Mouse (Mus musculus) embryonic fibroblast, embryonic 13.5 days (primary cell): ENCODE data around the gene Aldh1a2. TPM values are rescaled to one million over a fixed set of nuclear protein-coding genes. Genes with fewer than 3 reads are reported as not detected.

Experiments
- H3K27ac ChIP-seq: 2 replicates; pipeline ENCODE4 v1.5.1; 2012; ENCODE audit warnings: low read length, control low read depth, inconsistent platforms; ENCODE audit not compliant: insufficient read depth
- H3K4me1 ChIP-seq: 2 replicates; pipeline ENCODE4 v1.6.1; 2011; ENCODE audit warnings: low read length; ENCODE audit not compliant: control insufficient read depth, insufficient read depth
- H3K4me3 ChIP-seq: 2 replicates; pipeline ENCODE4 v1.5.1; 2011; ENCODE audit warnings: mild to moderate bottlenecking, control low read depth, low read length; ENCODE audit not compliant: insufficient read depth
- CTCF ChIP-seq: IDR thresholded peaks from 2 replicates; pipeline ENCODE4 v1.5.1; 2011; ENCODE audit warnings: mild to moderate bottlenecking, control low read depth, low read length, moderate library complexity, borderline replicate concordance; ENCODE audit not compliant: insufficient read depth
- POLR2A ChIP-seq: IDR thresholded peaks from 2 replicates; pipeline ENCODE4 v1.6.1; 2011; ENCODE audit warnings: low read depth, mild to moderate bottlenecking, control low read depth, low read length, moderate library complexity
- polyA plus RNA-seq: library from polyadenylated mRNA; stranded (reverse); fragments of >200 nt; gene quantifications from 2 replicates; pipeline ENCODE4 v1.2.4, GENCODE M21; 2011; ENCODE audit warnings: low read depth; ENCODE audit not compliant: missing spikeins, insufficient read length

The Aldh1a2 gene
- polyA plus RNA-seq, 1 experiment: 4.0 TPM

- no peak for TF ChIP-seq POLR2A
- TF ChIP-seq CTCF: no peak
- no peak overlapping the region for H3K4me3 ChIP-seq
- no peaks in the 10 kb centered on the region for H3K4me1 ChIP-seq
- H3K27ac ChIP-seq: no peak overlapping the region
Observed at GRCm38 (mm10) chr9:71179964-71180700, 35.5 kb upstream of the Aldh1a2 start.

DNA sequence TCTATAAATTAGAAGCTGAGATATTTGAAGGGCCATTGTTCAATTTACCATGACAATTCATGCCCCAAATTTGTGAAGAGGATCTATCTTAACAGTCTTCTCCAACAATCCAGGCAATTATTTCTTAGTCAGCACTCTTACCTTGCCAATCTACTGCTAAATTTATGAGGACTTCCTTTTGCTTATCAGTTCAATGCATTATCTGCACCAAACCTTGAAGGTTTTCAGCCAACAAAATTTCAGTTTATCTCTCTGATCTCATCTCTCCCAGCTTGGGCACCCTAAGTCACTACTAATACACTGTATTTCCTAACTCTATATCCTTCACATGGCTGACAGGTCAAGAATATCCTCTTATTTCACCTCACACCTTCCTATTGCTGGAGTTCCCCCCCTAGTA lies 30.3 kb upstream of the Aldh1a2 start:
- Histone ChIP-seq H3K4me1 (no peaks in the 10 kb centered on the region), H3K27ac (no peak overlapping the region), H3K4me3 (no peak overlapping the region)
- no peak for TF ChIP-seq CTCF
- TF ChIP-seq POLR2A: no peak

- H3K4me3 ChIP-seq: no peak overlapping the region
- H3K4me1 ChIP-seq: no peaks in the 10 kb centered on the region
- no peak for TF ChIP-seq CTCF
- TF ChIP-seq POLR2A: no peak
- H3K27ac ChIP-seq: no peak overlapping the region
Observed at GRCm38 (mm10) chr9:71185823-71186222, 29.8 kb upstream of the Aldh1a2 start.

DNA sequence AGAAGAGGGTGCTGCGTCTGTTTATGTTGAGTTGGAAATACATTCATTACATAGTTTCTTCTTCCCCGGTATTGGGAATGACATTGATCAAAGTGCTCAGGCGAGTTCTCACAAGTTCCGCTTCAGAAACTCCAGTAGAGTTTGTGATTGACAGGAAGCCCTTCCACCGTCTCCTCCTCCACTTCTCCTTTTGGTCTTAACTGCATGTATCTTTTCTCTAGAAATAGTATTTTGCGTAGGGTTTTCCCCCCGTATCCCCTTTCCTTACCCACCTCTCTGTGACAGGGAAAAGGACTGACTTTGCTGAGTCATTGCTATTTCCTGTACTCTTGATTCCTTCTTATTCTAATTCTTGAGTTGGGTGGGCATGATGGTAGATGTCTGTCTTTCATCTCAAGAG lies 28.2 kb upstream of the Aldh1a2 start:
- no peaks in the 10 kb centered on the region for H3K4me1 ChIP-seq
- no peak overlapping the region for H3K27ac ChIP-seq
- H3K4me3 ChIP-seq: no peak overlapping the region
- TF ChIP-seq POLR2A: no peak
- TF ChIP-seq CTCF: no peak

DNA sequence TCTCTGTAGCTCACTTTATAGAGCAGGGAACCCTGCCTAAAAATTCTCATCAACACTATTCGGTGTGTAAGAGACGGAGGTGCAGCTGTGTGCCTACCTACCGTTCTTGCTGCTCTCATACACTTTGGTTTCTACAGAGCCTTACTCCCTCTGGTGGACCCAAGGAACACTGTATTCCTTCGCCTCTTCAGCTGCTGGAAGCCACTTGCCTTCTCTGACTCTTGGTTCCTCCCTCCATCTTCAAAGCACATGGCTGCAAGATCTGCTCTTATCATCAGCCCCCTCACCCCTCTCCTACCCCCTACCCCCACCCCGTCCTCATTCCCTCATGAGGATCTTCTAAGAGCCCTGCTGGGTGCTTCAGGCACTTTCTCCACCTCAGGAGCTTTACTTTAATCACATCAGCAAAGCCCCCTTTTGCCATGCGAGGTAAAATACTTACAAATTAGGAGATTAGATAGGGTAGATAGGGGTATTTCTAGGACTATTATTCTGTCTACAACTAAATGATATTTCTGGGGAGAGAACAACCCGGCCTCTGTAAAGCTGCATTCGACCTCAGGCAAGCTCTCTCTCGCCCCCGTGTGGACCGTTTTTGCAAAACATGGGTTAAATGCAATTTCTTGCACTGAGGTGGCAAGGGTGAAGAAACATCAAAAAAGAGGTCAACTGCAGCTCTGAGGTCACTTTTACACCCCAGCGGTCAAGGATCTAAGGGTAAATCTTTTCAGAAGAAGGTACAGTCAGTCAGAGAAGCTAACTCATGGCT lies 26.8 kb upstream of the Aldh1a2 start:
- Histone ChIP-seq H3K4me1 (no peaks in the 10 kb centered on the region), H3K27ac (no peak overlapping the region), H3K4me3 (no peak overlapping the region)
- TF ChIP-seq POLR2A (no peak), CTCF (peak; percentile 54; the same call in 1 of the 2 replicates)

GRCm38 (mm10) chr9:71198826-71199225 lies 16.8 kb upstream of the Aldh1a2 start:
- TF ChIP-seq CTCF: no peak
- no peak for TF ChIP-seq POLR2A
- no peaks in the 10 kb centered on the region for H3K4me1 ChIP-seq
- no peak overlapping the region for H3K27ac ChIP-seq
- H3K4me3 ChIP-seq: no peak overlapping the region

- H3K4me3 ChIP-seq: no peak overlapping the region
- H3K4me1 ChIP-seq: no peaks in the 10 kb centered on the region
- TF ChIP-seq POLR2A (no peak), CTCF (no peak)
- H3K27ac ChIP-seq: no peak overlapping the region
Observed at GRCm38 (mm10) chr9:71202265-71202664, 13.3 kb upstream of the Aldh1a2 start.

- no peak overlapping the region for H3K4me3 ChIP-seq
- TF ChIP-seq POLR2A: no peak
- TF ChIP-seq CTCF: no peak
- H3K4me1 ChIP-seq: no peaks in the 10 kb centered on the region
- no peak overlapping the region for H3K27ac ChIP-seq
Observed at GRCm38 (mm10) chr9:71209299-71209698, 6.3 kb upstream of the Aldh1a2 start.

DNA sequence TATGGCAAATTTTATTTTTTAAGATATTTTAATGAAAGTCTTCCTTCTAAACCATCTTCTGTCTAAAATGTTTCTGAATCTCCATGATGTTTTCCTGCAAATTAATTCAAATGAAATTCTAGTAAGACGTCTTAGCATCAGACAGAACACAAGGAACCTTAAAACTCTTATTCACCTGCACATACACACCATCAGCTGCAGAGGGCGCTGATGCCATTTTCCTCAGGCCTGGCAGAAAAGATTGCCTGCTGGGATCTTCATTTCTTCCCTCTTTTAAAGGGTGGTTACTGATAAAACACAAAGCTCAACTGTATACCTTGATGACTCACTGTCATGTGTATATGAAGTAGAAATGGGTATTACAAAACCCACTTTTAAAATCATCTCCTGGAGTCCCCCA lies 4.7 kb upstream of the Aldh1a2 start:
- H3K4me3 ChIP-seq: no peak overlapping the region
- peak; percentile 43; the same call in 1 of the 2 replicates for TF ChIP-seq CTCF
- TF ChIP-seq POLR2A: no peak
- H3K27ac ChIP-seq: no peak overlapping the region
- no peaks in the 10 kb centered on the region for H3K4me1 ChIP-seq

- no peak overlapping the region for H3K27ac ChIP-seq
- no peak overlapping the region for H3K4me3 ChIP-seq
- TF ChIP-seq POLR2A (no peak), CTCF (no peak)
- H3K4me1 ChIP-seq: no peaks in the 10 kb centered on the region
Observed at GRCm38 (mm10) chr9:71213636-71214035, 2.0 kb upstream of the Aldh1a2 start.
